Mouse (Mus musculus) skeletal muscle tissue, adult 2 months (tissue): ENCODE measurements at regions not wholly inside any gene's neighbourhood (a gene's known extent, or its start where the extent isn't known, plus 50 kb on each side); places are given as distances from the start of the nearest gene placed in this dataset.

Experiments
- DNase-seq: peaks from one replicate; pipeline ENCODE4 v3.0.0-alpha.2; 2012; ENCODE audit warnings: low read depth, low spot score

GRCm38 (mm10) chr3:41422615-41423579 is 132.6 kb upstream of the Jade1 start:
- no peak for DNase-seq

DNA sequence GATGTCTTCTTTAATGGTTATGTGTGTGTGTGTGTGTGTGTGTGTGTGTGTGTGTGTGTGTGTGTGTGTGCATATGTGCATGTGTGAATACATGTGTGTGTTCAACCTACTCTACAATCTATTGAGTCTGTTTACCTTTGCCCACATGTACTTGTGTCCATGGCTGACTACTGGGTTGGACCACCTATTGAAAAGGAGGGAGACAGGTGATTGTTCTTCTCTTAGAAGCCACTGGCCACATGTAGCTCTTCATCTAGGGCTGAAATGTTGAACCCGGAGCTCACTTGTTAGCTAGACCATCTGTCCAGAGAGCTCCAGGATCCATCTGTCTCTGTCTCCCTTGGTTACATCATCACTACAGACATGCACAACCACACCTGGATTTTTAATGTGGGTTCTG is 141.8 kb upstream of the Jade1 start:
- no peak for DNase-seq

GRCm38 (mm10) chr3:41412698-41413097 is 142.8 kb upstream of the Jade1 start:
- DNase-seq = no peak

GRCm38 (mm10) chr3:41408821-41409737 is 146.5 kb upstream of the Jade1 start:
- DNase-seq = no peak

DNA sequence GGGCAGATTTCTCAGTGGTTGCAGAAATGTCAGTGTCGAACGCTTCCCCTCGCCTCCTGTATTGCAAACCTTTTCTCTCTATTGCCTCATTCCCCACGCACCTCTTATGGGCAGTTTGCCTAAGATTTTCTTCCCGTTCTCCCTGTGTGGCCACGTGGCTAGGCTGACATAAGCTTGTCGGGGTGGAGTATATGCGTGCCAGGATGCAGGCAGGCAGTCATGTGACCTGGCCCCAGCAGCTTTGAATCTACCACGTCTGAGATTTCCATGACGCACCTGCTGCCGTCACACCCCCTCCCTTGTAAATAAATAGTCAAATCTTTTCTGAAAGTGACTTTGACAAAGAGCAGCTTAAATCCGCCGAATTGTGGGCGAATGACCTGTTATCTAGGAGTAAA is 147.1 kb upstream of the Jade1 start:
- peak; percentile 72 for DNase-seq

DNA sequence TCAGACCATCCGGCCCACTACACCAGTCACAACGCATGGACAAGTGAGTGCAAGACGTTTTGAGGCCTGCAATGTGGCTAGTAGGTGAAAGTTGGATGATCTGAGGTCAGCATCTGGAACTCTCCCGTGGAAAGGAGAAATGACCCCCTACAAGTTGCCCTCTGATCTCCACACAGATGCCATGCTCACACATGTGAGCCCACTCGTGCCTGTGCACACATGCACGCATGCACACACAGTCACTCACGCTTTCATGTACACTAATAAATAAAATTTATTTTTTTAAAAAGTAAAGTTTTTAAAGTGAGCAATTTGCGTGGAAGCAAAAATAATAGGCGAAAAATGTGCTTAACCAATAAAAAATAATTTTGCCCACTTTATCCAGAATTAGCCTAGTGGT is 147.5 kb upstream of the Jade1 start:
- DNase-seq = no peak

- DNase-seq = no peak
Observed at GRCm38 (mm10) chr3:41407520-41407919, 148.0 kb upstream of the Jade1 start.

DNA sequence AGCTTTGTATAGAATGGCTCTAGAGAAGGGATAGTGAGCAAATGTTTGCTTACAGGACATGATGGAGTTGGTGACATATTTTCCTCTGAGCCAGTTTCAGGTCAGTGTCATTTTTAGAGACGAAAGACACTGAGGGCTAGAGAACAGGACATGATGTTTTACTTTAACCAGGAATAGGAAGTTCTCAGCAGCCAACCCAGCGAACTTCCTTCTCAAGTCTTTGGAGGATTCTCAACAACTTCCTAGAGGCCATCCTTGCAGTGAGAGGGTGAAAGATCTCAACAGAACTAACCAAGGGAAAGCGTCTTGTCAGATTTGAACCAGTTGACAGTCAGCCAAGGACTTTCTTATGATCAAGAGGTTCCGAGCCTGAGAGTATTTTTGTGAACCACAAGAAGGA is 153.7 kb upstream of the Jade1 start:
- no peak for DNase-seq

DNA sequence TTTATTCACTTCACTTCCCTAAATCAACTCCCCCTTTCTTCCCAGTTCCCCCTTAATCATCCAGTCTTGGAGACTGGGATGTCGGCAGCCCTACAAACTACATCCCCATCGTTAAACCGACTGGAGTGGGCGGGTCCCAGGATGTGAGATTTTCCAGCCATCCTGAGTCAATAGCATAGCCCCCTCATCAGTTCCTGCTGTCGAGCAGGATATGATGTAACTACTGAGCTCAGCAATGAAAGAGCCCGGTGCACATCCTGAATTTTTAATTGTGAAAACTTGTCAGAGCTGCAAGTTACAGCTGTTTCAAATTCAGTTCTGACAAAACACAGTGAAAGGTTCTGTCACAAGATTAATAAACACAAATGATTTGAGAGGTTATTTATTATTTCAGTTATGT is 165.7 kb upstream of the Jade1 start:
- no peak for DNase-seq

GRCm38 (mm10) chr3:41387469-41388212 is 167.9 kb upstream of the Jade1 start:
- DNase-seq = no peak

DNA sequence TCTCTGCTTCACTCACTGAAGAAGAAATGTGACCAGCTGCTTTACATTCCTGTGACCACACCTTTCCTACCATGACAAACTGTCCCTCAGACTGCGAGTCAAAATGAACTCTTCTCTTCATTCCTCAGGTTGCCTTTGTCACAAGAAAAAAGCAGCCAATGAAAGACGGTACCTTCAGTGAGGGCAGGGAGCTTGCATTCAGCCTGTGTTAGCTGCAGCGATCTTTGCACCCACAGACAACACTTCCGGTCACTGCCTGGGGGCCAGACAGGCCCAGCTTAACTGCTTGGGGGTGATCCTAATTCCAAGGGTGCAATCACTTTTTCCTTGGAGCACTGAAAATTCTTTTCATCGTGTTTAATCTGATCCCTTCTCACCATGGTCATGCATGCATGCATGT is 169.2 kb upstream of the Jade1 start:
- DNase-seq = no peak

- DNase-seq = no peak
Observed at GRCm38 (mm10) chr3:41384410-41384809, 171.1 kb upstream of the Jade1 start.

DNA sequence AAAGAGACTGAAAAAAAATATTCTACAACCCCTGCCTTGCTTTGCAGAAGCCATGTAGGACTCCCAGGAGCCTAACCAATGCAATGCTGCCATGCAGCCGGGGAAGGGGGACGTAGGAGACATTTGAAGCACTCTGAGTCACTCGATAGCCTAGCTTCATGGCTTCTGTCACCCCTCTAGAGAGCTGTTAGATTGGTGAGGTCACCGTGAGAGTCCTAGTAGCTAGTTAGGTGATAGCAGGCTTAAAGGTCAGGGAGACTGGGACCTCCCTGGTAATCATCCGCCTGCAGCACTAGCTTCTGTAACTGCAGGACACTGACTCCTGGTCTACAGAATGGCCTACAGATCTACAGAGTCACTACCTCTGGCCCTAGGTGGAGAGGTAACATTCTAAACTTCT is 177.0 kb upstream of the Jade1 start:
- DNase-seq = no peak

DNA sequence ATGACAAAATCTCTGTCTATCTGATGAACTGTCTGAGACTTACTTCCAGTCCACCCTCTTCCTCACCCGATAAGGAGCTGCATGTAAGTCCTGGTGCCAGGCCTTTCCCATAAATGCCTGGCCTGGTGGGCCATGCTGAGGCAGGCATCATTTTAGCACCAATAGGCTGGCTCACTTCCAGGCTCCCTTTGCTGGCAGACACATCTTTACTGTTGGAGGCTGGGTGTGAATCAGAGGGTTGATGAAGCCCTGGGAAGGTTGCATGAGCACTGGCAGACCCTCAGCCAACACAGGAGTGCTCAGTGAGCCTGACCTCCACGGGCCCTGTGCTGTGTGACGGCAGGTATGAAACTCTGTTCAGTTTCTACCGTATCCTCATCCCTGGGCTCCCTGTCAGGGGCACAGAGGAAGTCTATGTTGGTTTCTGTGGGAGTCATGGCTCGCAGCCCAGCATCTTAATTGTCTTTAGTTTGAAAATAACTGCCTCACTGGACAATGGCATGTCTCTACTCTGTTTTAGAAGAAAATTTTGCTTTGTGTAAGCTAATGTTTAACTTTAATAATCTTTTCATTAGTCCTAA is 177.6 kb upstream of the Jade1 start:
- no peak for DNase-seq

- no peak for DNase-seq
Observed at GRCm38 (mm10) chr3:41376848-41377582, 178.5 kb upstream of the Jade1 start.

GRCm38 (mm10) chr3:41375230-41375930 is 180.2 kb upstream of the Jade1 start:
- no peak for DNase-seq

DNA sequence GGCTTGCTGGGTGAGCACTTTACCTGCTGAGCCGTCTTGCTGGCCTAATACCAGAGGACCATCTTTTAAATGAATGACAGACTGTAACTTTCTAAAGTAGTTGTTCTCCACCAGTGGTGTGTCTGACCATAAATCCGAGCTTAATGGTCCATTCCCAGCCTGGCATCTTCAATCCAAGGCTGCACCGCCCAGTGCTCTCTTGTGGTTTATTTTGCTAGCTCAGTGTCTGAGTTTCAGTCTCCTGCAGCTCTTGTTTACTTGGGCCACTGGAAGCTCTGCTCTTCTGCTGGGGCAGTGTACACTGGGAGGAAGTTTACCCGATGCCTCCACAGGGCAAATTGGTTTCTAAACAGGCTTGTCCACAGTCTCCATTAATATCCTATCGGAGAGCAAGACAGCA is 182.3 kb upstream of the Jade1 start:
- DNase-seq = no peak

GRCm38 (mm10) chr3:41368351-41369101 is 187.0 kb upstream of the Jade1 start:
- DNase-seq = no peak

- DNase-seq = no peak
Observed at GRCm38 (mm10) chr3:41366764-41367163, 188.8 kb upstream of the Jade1 start.
